Mouse (Mus musculus): ENCODE data around the gene Hbb-bs.
"Not testable (repeated sequence)": the region's sequence is repeated elsewhere in the genome, so short reads cannot be mapped to it uniquely, and the experiment has no call there.

Hbb-bs gene

GRCm38 (mm10) chr7:103827808-103828207 lies at the start of gene Hbb-bs:
TSS of gene Hbb-bs (minus strand) at chr7:103828096.
- DNase-seq, result no peak

DNA sequence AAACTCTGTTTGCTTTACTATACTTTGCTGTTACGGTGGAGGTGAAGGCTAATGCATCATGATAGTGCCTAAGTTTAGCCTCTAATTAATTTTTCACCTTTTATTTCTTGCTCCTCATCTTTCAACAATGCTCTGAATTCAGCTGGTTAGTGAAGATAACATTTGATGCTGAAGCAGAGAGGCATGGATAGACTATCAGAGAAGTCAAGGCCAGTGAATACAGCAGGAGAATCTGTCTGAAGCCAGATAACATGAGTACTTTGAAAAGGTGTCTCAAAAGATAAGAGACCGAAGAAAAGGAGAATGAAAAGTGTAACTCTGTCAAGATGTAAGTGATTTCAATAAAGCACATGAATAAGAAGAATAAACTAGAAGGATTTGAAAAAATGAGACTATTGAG lies 49.2 kb upstream of the Hbb-bs start:
- no peak for DNase-seq

DNA sequence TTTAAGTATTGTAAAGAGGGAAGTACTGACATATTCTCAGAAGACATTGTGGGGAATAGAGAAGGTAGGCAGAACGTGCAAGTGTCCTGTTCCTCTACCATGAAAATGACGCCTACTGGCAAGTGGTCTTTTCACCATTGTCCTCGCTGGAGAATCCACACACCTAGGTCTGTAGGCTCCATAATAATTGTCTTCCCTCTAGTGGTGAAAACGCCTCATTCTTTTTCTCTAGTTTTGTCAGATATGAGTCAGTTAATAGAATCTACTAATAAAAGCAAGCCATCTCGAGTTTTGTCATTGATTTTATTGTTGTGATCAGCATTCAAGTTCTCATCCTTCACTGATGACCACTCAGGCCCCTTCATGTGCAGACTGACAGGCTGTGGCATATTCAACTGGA lies 46.6 kb upstream of the Hbb-bs start:
- DNase-seq, result no peak

DNA sequence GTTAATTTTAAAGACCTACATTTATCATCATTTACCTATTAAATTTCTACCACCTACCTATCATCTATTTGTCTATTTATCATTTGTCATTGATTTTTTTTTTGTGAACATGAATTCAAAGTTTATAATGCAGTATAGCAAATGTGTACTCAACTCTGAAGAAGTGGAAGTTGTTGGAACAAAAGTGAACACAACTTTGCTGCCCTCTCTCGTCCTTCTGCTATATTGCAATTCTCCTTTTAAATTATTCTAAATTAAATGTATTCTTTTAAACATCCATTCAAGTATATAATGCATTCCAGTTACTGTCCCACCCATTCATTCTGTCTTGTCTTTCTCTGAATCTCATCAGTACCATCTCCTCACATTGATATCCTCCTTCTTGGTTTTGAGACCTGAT lies 45.2 kb upstream of the Hbb-bs start:
- DNase-seq, result no peak

DNA sequence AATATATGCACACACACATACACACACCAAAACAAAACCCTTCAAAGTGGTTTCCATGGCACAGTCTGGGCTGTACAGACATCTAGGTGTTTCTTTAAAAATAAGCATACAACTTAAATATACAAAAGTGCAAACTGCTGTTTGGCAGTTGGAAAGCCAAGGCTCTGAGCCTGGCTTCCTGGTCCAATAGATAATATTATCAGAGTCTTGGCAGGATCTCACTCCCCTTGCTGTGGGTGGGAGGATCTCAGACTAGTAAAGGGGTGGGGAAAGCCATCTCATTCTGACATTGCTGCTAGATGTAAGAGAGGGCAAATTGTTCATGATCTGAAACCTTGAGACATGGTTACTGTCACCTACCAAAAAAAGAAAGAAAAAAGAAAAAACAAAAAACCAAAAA lies 42.8 kb upstream of the Hbb-bs start:
- no peak for DNase-seq

DNA sequence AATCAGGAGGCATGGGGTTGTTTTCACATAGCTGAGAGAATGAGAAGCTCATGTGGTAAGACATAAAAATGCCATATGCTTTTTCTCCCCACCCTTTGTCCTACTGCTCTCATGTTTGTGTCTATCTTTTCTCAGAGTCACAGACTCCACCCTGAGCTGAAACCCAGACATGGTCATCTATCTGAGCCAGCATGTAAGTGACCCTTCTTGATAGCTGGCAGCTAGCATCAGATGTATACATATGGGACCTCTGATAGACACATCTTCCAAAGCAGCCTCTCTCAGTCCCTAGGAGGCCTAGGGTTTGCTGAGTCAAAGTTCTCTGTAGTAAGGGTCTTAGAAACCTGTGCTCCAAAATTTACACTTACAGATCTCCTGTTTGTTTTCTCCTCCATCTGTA lies 37.8 kb upstream of the Hbb-bs start:
- no peak for DNase-seq

- DNase-seq, result no peak
These were observed 33.6 kb upstream of the Hbb-bs start for GRCm38 (mm10) chr7:103861531-103861930.

- no peak for DNase-seq
These were observed 33.0 kb upstream of the Hbb-bs start for GRCm38 (mm10) chr7:103860855-103861254.

DNA sequence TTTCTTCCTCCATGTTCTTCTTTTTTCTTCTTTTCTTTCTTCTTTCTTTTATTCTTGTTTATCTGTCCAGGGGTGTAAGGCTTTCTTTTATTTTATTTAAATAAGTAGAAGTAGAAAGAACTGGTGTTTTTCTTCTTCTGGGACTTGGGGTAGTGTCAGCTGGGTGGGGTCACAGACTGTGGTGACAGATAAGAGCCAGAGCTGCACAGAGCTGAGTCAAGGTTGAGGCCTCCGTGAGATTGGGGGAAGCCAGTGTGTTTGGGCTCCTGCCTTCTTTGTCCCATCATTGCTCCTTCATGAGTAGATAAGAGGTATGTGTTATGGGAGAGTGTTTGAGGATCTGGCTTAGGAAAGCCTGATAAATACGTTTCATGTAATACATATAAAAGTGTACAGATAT lies 31.2 kb upstream of the Hbb-bs start:
- DNase-seq, result no peak

DNA sequence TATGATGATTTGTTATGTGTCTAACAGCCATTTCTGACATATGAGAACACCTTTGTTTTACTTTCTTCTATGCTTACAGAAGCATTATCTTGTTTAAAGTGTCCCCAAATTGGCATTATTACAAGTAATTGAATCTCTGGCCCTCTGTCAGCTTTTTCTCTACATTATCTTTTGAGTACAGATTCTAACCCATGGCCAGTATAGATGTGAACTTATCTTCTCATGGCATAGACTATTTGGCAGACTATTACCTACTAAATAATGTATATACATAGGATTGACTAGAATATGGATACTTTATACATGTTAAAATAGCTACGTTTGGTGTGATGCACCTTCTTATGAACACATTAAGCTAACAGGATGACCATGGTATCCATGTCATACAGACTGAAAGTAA lies 26.8 kb upstream of the Hbb-bs start:
- no peak for DNase-seq

- DNase-seq, result no peak
These were observed 25.2 kb upstream of the Hbb-bs start, which contains the start of gene Hbb-y for GRCm38 (mm10) chr7:103853090-103853489. TSS of gene Hbb-y (minus strand) at chr7:103853216.

- no peak for DNase-seq
These were observed 16.8 kb upstream of the Hbb-bs start for GRCm38 (mm10) chr7:103844525-103845325.

DNA sequence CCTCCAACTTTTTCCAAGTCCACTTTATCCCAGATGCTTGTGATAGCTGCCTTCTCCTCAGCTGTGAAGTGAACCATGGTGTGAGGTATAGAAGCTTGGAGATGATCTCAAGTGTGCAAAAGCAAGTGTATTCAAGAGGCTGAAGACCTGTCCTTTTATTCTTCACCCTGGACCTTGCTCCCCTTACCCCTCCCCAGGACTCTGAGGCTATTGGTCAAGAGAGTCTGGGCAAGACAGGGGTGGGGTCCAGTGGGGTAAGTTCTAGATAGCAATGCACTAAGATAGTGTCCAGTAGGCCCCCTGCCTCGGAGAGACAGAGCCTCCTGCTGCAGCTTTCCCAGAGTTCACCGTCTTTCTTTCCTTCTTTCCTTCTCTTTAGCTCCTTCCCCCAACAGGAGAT lies 15.1 kb upstream of the Hbb-bs start, which contains the start of gene Hbb-bh1:
Gene Hbb-bh1 (minus strand): TSS at position 131 of the 400 bp plus-strand sequence.
- no peak for DNase-seq

DNA sequence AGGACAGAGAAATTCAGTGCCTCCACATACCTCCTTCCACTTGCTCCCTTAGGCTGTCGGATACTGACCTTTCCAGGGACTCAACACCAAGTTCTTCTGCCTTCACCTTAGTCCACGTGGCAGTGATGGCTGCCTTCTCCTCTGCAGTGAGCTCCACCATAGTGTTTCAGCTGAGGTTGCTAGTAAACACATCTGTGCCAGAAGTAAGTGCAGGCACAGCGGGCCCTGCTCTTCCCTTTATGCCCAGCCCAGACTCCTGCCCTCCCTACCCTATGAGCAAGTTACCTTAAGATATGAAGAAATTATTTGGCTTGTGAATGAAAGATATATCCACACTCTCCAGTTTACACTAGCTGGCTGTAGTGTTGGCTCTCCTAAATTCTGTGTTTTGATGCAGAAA lies 12.4 kb upstream of the Hbb-bs start, which contains the start of gene Hbb-bh2:
Gene Hbb-bh2 (minus strand): TSS at position 253 of the 400 bp plus-strand sequence.
- DNase-seq, result no peak

GRCm38 (mm10) chr7:103827139-103827538 lies 757 bp downstream of the Hbb-bs start:
- DNase-seq, result not testable (repeated sequence)

GRCm38 (mm10) chr7:103826255-103826887 lies 1.5 kb downstream of the Hbb-bs start:
- DNase-seq, result no peak

GRCm38 (mm10) chr7:103825536-103826254 lies 2.2 kb downstream of the Hbb-bs start:
- no peak for DNase-seq

DNA sequence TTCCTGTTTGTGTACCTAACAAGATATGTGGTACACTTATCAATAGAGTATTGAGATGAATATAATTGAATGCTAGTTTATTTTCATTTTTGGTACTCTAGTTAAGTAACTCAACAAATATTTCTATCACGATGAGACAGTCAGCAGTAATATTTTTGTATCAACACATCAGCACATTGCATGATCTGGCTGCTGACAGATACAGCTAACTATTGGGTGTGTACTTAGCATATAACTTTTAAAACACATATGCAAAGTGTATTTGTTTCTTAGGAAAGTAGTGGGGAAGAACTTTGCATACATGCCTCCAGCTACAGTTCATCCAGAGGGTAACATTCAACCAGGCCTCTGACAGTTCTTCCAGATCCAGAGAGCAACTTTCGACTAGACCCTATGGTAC lies 3.3 kb downstream of the Hbb-bs start:
- DNase-seq, result no peak

DNA sequence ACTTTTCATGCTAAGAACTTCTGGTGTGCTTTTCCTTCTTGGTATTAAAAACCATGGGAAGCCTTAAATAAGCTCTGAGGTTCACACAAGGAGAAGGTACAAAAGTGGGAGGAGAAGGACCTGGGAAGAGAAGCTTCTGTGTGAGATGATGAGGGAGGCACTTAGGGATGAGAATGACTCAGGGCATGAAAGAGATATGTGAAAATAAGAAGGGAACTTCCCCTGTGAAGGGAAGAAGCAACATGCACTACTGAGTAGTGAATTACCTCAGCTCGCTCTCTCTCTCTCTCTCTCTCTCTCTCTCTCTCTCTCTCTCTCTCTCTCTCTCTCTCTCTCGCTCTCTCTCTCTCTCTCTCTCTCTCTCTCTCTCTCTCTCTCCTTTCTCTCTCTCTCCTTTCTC lies 12.8 kb downstream of the Hbb-bs start:
- DNase-seq, result not testable (repeated sequence)

DNA sequence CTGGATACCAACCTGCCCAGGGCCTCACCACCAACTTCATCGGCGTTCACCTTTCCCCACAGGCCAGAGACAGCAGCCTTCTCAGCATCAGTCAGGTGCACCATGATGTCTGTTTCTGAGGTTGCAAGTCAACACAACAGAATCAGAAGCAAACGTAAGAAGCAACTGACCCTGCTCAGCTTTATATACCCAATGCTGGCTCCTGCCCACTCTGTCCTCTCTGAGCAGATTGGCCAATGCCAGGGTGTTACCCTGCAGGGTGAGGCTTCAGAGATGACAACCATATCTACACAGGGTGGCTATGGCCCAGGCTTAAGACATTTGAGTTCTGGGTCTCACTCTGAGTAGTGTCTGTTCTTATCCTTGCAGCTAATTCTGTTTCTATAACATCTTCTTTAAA lies 14.1 kb downstream of the Hbb-bs start, which contains the start of gene Hbb-bt:
Gene Hbb-bt (minus strand): TSS at position 231 of the 400 bp plus-strand sequence.
- DNase-seq, result no peak

- not testable (repeated sequence) for DNase-seq
These were observed 14.7 kb downstream of the Hbb-bs start for GRCm38 (mm10) chr7:103813152-103813551.

DNA sequence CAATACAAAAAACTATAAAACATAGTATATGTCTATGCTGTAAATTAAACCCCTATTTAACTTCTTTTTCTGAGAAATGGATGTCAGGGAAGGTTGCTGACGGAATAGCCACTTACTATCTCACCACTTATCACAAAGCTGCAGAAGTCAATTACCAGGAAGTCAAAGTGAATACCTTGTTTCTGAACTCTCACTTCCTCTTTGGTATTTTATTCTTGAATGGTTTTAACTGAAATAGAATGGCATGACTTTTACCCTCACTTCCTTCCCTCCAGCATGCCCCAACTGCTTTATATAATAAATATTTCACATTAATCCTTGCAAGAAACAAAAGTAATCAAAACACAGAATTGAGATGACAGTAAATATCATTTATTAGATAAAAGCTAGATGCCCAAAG lies 15.7 kb downstream of the Hbb-bs start:
- DNase-seq, result no peak

- no peak for DNase-seq
These were observed 16.6 kb downstream of the Hbb-bs start for GRCm38 (mm10) chr7:103811223-103811845.

All from kidney, adult 18-20 months (tissue).